Mouse (Mus musculus): Measurements from ENCODE around the gene Nosip. TPM values are rescaled to one million over a fixed set of nuclear protein-coding genes. Genes with fewer than 3 reads are reported as not detected.
A peak's percentile ranks its signal among the peaks of the same experiment; 100 is the strongest.

Nosip gene
- polyA plus RNA-seq, 1 experiment from 2014 or later: 53.8 TPM

DNA sequence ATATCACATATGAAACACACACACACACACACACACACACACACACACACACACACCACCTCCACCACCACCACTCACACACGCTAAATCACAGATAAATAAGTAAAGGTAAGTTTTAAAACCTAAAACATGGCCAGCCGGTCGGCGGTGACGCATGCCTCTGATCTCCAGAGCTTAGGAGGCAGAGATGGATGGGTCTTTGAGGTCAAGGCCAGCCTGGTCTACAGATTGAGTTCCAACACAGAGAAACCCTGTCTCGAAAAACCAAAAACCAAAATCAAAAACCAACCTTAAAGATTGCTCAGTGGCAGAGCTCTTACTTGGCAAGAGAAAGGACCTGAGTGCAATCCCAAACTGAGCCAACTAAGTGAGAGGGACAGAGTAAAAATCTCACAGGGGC is 37.8 kb downstream of the Nosip start:
- peaks cover 8 to 12% of the 10 kb centered on the region in 2 experiments for H3K4me1 ChIP-seq (ENCODE audit: control insufficient read depth in 2 of 2, insufficient read depth in 2 of 2, low read length in 2 of 2)
- H3K4me2 ChIP-seq (ENCODE audit: low read length): no peak overlapping the region
- ATAC-seq (ENCODE audit: insufficient number of reproducible peaks, insufficient read depth, low FRiP score, low read depth): no peak
- H3K36me3 ChIP-seq (ENCODE audit: control insufficient read depth, insufficient read depth, low read length): no peaks in the 10 kb centered on the region
- H3K9ac ChIP-seq (ENCODE audit: low read length): no peak overlapping the region
- no peaks in the 10 kb centered on the region for H3K27me3 ChIP-seq (ENCODE audit: control insufficient read depth, insufficient read depth, low read length)
- no peak overlapping the region for H3K27ac ChIP-seq (replicated peaks in 1 of 2; ENCODE audit: control insufficient read depth in 1 of 2, insufficient read depth in 1 of 2, low read depth in 2 of 2, low read length in 2 of 2)
- no peaks in the 10 kb centered on the region for H3K9me3 ChIP-seq (ENCODE audit: control insufficient read depth, low read length)
- 91% methylated on average over 6 of the region's 6 CpGs for WGBS
- no peak overlapping the region for H3K4me3 ChIP-seq (ENCODE audit: control insufficient read depth in 1 of 2, insufficient read depth in 1 of 2, low read depth in 1 of 2, low read length in 2 of 2)

DNA sequence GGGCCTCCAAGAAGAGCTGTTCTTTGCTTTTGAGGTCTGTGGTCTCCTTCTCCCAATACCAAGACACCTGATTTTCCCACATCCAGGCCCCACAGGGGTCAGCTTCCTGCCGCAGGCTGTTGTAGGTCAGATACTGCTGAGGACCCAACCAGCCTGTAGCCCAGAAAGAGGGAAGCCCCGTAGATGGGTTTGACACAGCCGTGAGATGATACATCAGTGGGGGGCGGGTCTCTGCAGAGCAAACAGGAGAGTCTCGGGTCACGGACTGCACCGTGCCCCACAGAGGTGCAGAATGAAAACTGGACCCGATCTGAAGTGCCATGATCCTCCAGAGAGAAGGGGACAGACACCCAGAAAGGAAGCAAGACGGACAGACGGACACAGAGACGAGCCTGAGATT is 40.2 kb downstream of the Nosip start:
- H3K9ac ChIP-seq (ENCODE audit: low read length): peak overlapping the region; percentile 72; the same call in 1 of the 2 replicates
- 83% methylated on average over 11 of the region's 11 CpGs for WGBS
- peaks cover 8 to 12% of the 10 kb centered on the region in 2 experiments for H3K4me1 ChIP-seq (ENCODE audit: control insufficient read depth in 2 of 2, insufficient read depth in 2 of 2, low read length in 2 of 2)
- no peaks in the 10 kb centered on the region for H3K27me3 ChIP-seq (ENCODE audit: control insufficient read depth, insufficient read depth, low read length)
- no peaks in the 10 kb centered on the region for H3K9me3 ChIP-seq (ENCODE audit: control insufficient read depth, low read length)
- H3K4me3 ChIP-seq (ENCODE audit: control insufficient read depth in 1 of 2, insufficient read depth in 1 of 2, low read depth in 1 of 2, low read length in 2 of 2): no peak overlapping the region
- no peak overlapping the region for H3K27ac ChIP-seq (replicated peaks in 1 of 2; ENCODE audit: control insufficient read depth in 1 of 2, insufficient read depth in 1 of 2, low read depth in 2 of 2, low read length in 2 of 2)
- no peak for ATAC-seq (ENCODE audit: insufficient number of reproducible peaks, insufficient read depth, low FRiP score, low read depth)
- peak overlapping the region; percentile 61 for H3K4me2 ChIP-seq (ENCODE audit: low read length)
- no peaks in the 10 kb centered on the region for H3K36me3 ChIP-seq (ENCODE audit: control insufficient read depth, insufficient read depth, low read length)

GRCm38 (mm10) chr7:45102940-45103585 is 40.8 kb downstream of the Nosip start:
- peak overlapping the region; percentile 83 to 90 for H3K27ac ChIP-seq (replicated peaks in 1 of 2; ENCODE audit: control insufficient read depth in 1 of 2, insufficient read depth in 1 of 2, low read depth in 2 of 2, low read length in 2 of 2)
- H3K36me3 ChIP-seq (ENCODE audit: control insufficient read depth, insufficient read depth, low read length): no peaks in the 10 kb centered on the region
- ATAC-seq (ENCODE audit: insufficient number of reproducible peaks, insufficient read depth, low FRiP score, low read depth): no peak
- H3K9ac ChIP-seq (ENCODE audit: low read length): peak overlapping the region; percentile 72
- H3K4me3 ChIP-seq (ENCODE audit: control insufficient read depth in 1 of 2, insufficient read depth in 1 of 2, low read depth in 1 of 2, low read length in 2 of 2): peak overlapping the region; percentile 30 to 49
- H3K27me3 ChIP-seq (ENCODE audit: control insufficient read depth, insufficient read depth, low read length): no peaks in the 10 kb centered on the region
- H3K9me3 ChIP-seq (ENCODE audit: control insufficient read depth, low read length): no peaks in the 10 kb centered on the region
- 74% methylated on average over 9 of the region's 9 CpGs for WGBS
- peaks cover 8 to 12% of the 10 kb centered on the region in 2 experiments for H3K4me1 ChIP-seq (ENCODE audit: control insufficient read depth in 2 of 2, insufficient read depth in 2 of 2, low read length in 2 of 2)
- peak overlapping the region; percentile 61 for H3K4me2 ChIP-seq (ENCODE audit: low read length)

GRCm38 (mm10) chr7:45103652-45104180 is 41.5 kb downstream of the Nosip start, which contains the start of gene Fcgrt:
TSS of gene Fcgrt (minus strand) at chr7:45103851.
- 36% methylated on average over 7 of the region's 7 CpGs for WGBS
- H3K9me3 ChIP-seq (ENCODE audit: control insufficient read depth, low read length): no peaks in the 10 kb centered on the region
- peak; percentile 92 for ATAC-seq (ENCODE audit: insufficient number of reproducible peaks, insufficient read depth, low FRiP score, low read depth)
- H3K9ac ChIP-seq (ENCODE audit: low read length): peak within 1 kb of the TSS; percentile 72
- H3K4me2 ChIP-seq (ENCODE audit: low read length): peak within 1 kb of the TSS; percentile 61
- H3K27me3 ChIP-seq (ENCODE audit: control insufficient read depth, insufficient read depth, low read length): no peaks in the 10 kb centered on the region
- H3K4me3 ChIP-seq (ENCODE audit: control insufficient read depth in 1 of 2, insufficient read depth in 1 of 2, low read depth in 1 of 2, low read length in 2 of 2): peak within 1 kb of the TSS; percentile 30 to 49
- peaks cover 8 to 12% of the 10 kb centered on the region in 2 experiments for H3K4me1 ChIP-seq (ENCODE audit: control insufficient read depth in 2 of 2, insufficient read depth in 2 of 2, low read length in 2 of 2)
- no peaks in the 10 kb centered on the region for H3K36me3 ChIP-seq (ENCODE audit: control insufficient read depth, insufficient read depth, low read length)
- H3K27ac ChIP-seq (replicated peaks in 1 of 2; ENCODE audit: control insufficient read depth in 1 of 2, insufficient read depth in 1 of 2, low read depth in 2 of 2, low read length in 2 of 2): peak within 1 kb of the TSS; percentile 83 to 90

DNA sequence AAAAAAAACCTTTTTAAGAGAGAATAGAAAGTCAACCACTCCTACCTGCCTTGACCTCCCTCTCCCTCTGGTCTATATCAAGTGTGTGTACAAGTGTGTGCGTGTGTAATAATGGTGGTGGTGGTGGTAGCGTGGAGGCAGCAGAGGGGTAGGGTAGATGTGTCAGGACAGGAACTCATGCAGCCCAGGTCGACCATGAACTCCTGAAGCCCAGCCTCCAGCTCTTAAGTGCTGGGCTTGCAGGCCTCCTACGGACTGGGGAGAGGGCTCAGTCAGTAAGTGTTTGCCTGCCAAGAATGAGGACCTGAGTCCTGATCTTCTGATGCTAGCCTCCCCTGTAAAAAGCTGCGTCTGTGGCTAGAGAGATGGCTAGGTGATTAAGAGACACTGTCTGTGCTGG is 42.7 kb downstream of the Nosip start:
- H3K27ac ChIP-seq (replicated peaks in 1 of 2; ENCODE audit: control insufficient read depth in 1 of 2, insufficient read depth in 1 of 2, low read depth in 2 of 2, low read length in 2 of 2): no peak overlapping the region
- H3K4me3 ChIP-seq (ENCODE audit: control insufficient read depth in 1 of 2, insufficient read depth in 1 of 2, low read depth in 1 of 2, low read length in 2 of 2): no peak overlapping the region
- ATAC-seq (ENCODE audit: insufficient number of reproducible peaks, insufficient read depth, low FRiP score, low read depth): no peak
- no peak overlapping the region for H3K9ac ChIP-seq (ENCODE audit: low read length)
- 72% methylated on average over 5 of the region's 5 CpGs for WGBS
- peaks cover 8 to 12% of the 10 kb centered on the region in 2 experiments for H3K4me1 ChIP-seq (ENCODE audit: control insufficient read depth in 2 of 2, insufficient read depth in 2 of 2, low read length in 2 of 2)
- H3K9me3 ChIP-seq (ENCODE audit: control insufficient read depth, low read length): no peaks in the 10 kb centered on the region
- H3K27me3 ChIP-seq (ENCODE audit: control insufficient read depth, insufficient read depth, low read length): no peaks in the 10 kb centered on the region
- H3K36me3 ChIP-seq (ENCODE audit: control insufficient read depth, insufficient read depth, low read length): no peaks in the 10 kb centered on the region
- no peak overlapping the region for H3K4me2 ChIP-seq (ENCODE audit: low read length)

GRCm38 (mm10) chr7:45105491-45105890 is 43.3 kb downstream of the Nosip start:
- 82% methylated on average over 8 of the region's 8 CpGs for WGBS
- H3K4me2 ChIP-seq (ENCODE audit: low read length): no peak overlapping the region
- H3K4me3 ChIP-seq (ENCODE audit: control insufficient read depth in 1 of 2, insufficient read depth in 1 of 2, low read depth in 1 of 2, low read length in 2 of 2): no peak overlapping the region
- no peaks in the 10 kb centered on the region for H3K9me3 ChIP-seq (ENCODE audit: control insufficient read depth, low read length)
- H3K4me1 ChIP-seq (ENCODE audit: control insufficient read depth in 2 of 2, insufficient read depth in 2 of 2, low read length in 2 of 2): peaks cover 8 to 12% of the 10 kb centered on the region in 2 experiments
- H3K27me3 ChIP-seq (ENCODE audit: control insufficient read depth, insufficient read depth, low read length): no peaks in the 10 kb centered on the region
- H3K36me3 ChIP-seq (ENCODE audit: control insufficient read depth, insufficient read depth, low read length): no peaks in the 10 kb centered on the region
- H3K9ac ChIP-seq (ENCODE audit: low read length): no peak overlapping the region
- ATAC-seq (ENCODE audit: insufficient number of reproducible peaks, insufficient read depth, low FRiP score, low read depth): no peak
- no peak overlapping the region for H3K27ac ChIP-seq (replicated peaks in 1 of 2; ENCODE audit: control insufficient read depth in 1 of 2, insufficient read depth in 1 of 2, low read depth in 2 of 2, low read length in 2 of 2)

GRCm38 (mm10) chr7:45106441-45106840 is 44.2 kb downstream of the Nosip start:
- WGBS: 76% methylated on average over 6 of the region's 6 CpGs
- Histone ChIP-seq H3K9me3 (ENCODE audit: control insufficient read depth, low read length) (no peaks in the 10 kb centered on the region), H3K9ac (ENCODE audit: low read length) (no peak overlapping the region), H3K4me3 (ENCODE audit: control insufficient read depth in 1 of 2, insufficient read depth in 1 of 2, low read depth in 1 of 2, low read length in 2 of 2) (no peak overlapping the region), H3K36me3 (ENCODE audit: control insufficient read depth, insufficient read depth, low read length) (no peaks in the 10 kb centered on the region), H3K4me1 (ENCODE audit: control insufficient read depth in 2 of 2, insufficient read depth in 2 of 2, low read length in 2 of 2) (peaks cover 8 to 12% of the 10 kb centered on the region in 2 experiments), H3K4me2 (ENCODE audit: low read length) (no peak overlapping the region), H3K27ac (replicated peaks in 1 of 2; ENCODE audit: control insufficient read depth in 1 of 2, insufficient read depth in 1 of 2, low read depth in 2 of 2, low read length in 2 of 2) (no peak overlapping the region), H3K27me3 (ENCODE audit: control insufficient read depth, insufficient read depth, low read length) (no peaks in the 10 kb centered on the region)
- ATAC-seq (ENCODE audit: insufficient number of reproducible peaks, insufficient read depth, low FRiP score, low read depth): no peak

Data from heart, embryonic 14.5 days (tissue).